Mouse (Mus musculus) liver, postnatal 0 days (tissue): ENCODE results near the gene Neurl2.

ENCODE experiments used
- CTCF ChIP-seq: sonication (generic); IDR thresholded peaks from 2 replicates; pipeline ENCODE4 v1.5.1; 2016; ENCODE audit warnings: antibody characterized with exemption, low read depth
- EP300 ChIP-seq: IDR thresholded peaks from 2 replicates; pipeline ENCODE4 v1.6.1; 2016; ENCODE audit warnings: antibody characterized with exemption, low read depth, mild to moderate bottlenecking

DNA sequence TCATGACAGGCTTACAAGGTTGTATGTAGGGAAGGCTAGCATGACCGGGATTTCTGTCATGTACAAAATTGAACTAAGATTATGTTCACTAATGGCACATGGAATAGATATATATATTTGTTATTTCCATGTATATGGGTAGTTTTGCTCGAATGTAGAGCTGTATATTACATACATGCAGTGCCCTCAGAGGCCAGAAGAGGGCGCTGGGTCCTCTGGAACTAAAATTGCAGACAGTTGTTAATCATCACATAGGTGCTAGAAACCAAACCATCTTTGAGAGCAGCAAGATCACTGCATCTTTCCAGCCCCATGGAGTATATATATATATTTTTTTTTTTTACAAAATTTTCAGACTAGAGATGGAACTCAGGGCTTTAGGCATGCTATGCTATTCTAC, 12.5 kb upstream of the Neurl2 start:
- TF ChIP-seq CTCF = peak; percentile 62
- no peak for TF ChIP-seq EP300
